Mouse (Mus musculus) kidney, embryonic 15.5 days (tissue): ENCODE data around the gene Col6a3. TPM values are rescaled to one million over a fixed set of nuclear protein-coding genes. Genes with fewer than 3 reads are reported as not detected.

ENCODE experiments used
- ATAC-seq: fragments of 200-750 bp; cut with Nextera tagmentation; replicated peaks from 2 replicates; pipeline ENCODE4 v1.8.0; 2017; ENCODE audit warnings: moderate TSS enrichment; ENCODE audit not compliant: low FRiP score
- H3K27ac ChIP-seq: fragments of 300-500 bp; sonication (generic); 2 replicates; pipeline ENCODE4 v1.5.1; 2015; ENCODE audit warnings: mild to moderate bottlenecking, inconsistent platforms
- H3K27me3 ChIP-seq: fragments of 300-500 bp; sonication (generic); 2 replicates; pipeline ENCODE4 v1.6.1; 2015; ENCODE audit warnings: inconsistent platforms
- H3K36me3 ChIP-seq: fragments of 300-500 bp; sonication (generic); 2 replicates; pipeline ENCODE4 v1.6.1; 2015; ENCODE audit warnings: inconsistent platforms
- H3K4me1 ChIP-seq: fragments of 300-500 bp; sonication (generic); 2 replicates; pipeline ENCODE4 v1.6.1; 2015; ENCODE audit warnings: inconsistent platforms
- H3K4me2 ChIP-seq: fragments of 300-500 bp; sonication (generic); 2 replicates; pipeline ENCODE4 v1.6.1; 2015; ENCODE audit warnings: moderate library complexity, mild to moderate bottlenecking, inconsistent platforms
- H3K4me3 ChIP-seq: fragments of 300-500 bp; sonication (generic); replicated peaks from 2 replicates; pipeline ENCODE4 v1.5.1; 2015; ENCODE audit warnings: mild to moderate bottlenecking, inconsistent platforms
- H3K9ac ChIP-seq: fragments of 300-500 bp; sonication (generic); 2 replicates; pipeline ENCODE4 v1.6.1; 2015; ENCODE audit warnings: mild to moderate bottlenecking, inconsistent platforms
- H3K9me3 ChIP-seq: fragments of 300-500 bp; sonication (generic); replicated peaks from 2 replicates; pipeline ENCODE4 v1.6.1; 2016; ENCODE audit warnings: inconsistent platforms
- WGBS: fragments of 180-500 bp; shearing (Covaris S2); methylation state at CpG from one replicate; pipeline ENCODE4 v1.1.7; 2015; ENCODE audit warnings: mixed read lengths; 5-methylcytosine and 5-hydroxymethylcytosine counted together
- polyA plus RNA-seq: library from polyadenylated mRNA; unstranded; fragments of >200 nt; fragmentation: Nextera tagmentation; extraction: Ambion mirVana; gene quantifications from 2 replicates; pipeline ENCODE4 v1.2.1, GENCODE M21; 2015

Gene Col6a3
- polyA plus RNA-seq, 1 experiment from 2014 or later: 39.0 TPM

DNA sequence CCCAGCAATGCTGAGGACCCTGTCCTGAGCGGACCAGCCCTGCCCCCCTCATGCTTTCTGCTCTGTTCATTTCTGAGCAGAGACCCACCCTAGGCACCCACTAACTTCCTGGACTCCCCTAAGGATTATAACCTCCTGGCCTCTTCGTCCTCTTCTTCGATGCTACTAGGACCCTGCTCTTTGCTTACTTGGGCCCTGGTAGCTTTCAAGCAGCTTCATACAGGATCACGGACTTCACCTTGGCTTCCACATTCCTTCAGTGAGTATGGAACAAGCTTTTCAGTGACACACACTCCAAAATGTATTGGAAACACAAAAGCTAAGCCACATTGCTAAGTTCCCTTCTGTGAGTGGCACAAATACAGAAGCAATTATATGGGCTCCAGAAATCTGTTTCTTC lies 52.8 kb downstream of the Col6a3 start:
- 88% methylated on average over 4 of the region's 4 CpGs for WGBS
- no peak for ATAC-seq
- Histone ChIP-seq H3K4me1 (no peaks in the 10 kb centered on the region), H3K4me3 (no peak overlapping the region), H3K9ac (no peak overlapping the region), H3K36me3 (peaks cover 14% of the 10 kb centered on the region), H3K9me3 (no peaks in the 10 kb centered on the region), H3K27me3 (no peaks in the 10 kb centered on the region), H3K27ac (no peak overlapping the region), H3K4me2 (no peak overlapping the region)

DNA sequence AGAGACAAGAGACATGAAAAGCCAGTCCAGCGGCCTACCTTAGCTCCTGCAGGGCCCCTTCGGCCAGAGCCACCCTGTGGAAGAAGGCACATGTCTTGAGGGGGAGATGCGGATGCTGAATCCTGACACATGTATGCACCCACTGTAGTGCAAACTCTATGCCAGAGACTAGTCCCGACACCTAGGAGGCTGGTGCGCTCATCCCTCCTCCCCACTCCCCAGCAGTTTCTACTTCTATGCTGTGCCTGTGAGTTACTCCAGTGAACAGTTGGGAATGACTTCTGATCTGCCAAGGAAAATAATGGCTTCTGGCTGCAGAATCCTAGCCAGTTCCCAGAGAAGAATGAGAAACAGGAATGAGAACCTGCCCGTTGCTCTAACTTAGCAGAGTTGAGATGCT lies 54.3 kb downstream of the Col6a3 start:
- 88% methylated on average over 6 of the region's 6 CpGs for WGBS
- no peaks in the 10 kb centered on the region for H3K27me3 ChIP-seq
- no peak overlapping the region for H3K4me3 ChIP-seq
- no peak overlapping the region for H3K4me2 ChIP-seq
- H3K9me3 ChIP-seq: no peaks in the 10 kb centered on the region
- ATAC-seq: no peak
- H3K27ac ChIP-seq: no peak overlapping the region
- peaks cover 14% of the 10 kb centered on the region for H3K36me3 ChIP-seq
- H3K9ac ChIP-seq: no peak overlapping the region
- H3K4me1 ChIP-seq: no peaks in the 10 kb centered on the region

DNA sequence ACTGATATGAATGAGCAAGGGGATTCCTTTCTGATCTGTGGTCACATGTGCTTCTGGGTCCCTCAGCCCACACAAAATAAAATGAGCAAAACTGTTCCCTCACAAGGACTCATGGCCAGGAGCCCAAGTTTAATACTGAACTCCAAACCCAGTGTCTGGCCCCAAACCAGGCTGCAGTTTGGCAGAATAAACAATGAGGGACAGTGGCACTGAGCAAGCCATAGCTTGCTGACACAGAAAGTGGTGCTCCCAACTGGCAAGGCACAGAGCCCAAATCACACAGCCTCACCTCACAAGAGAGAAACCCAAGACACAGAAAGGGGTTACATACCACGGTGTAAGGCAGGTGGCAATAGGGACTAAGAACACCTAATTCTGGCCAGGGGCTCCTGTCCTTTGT lies 63.3 kb downstream of the Col6a3 start:
- H3K27me3 ChIP-seq: no peaks in the 10 kb centered on the region
- 89% methylated on average over 1 of the region's 1 CpGs for WGBS
- no peaks in the 10 kb centered on the region for H3K9me3 ChIP-seq
- no peak overlapping the region for H3K9ac ChIP-seq
- no peak overlapping the region for H3K27ac ChIP-seq
- no peak overlapping the region for H3K4me3 ChIP-seq
- H3K4me2 ChIP-seq: no peak overlapping the region
- H3K36me3 ChIP-seq: peaks cover 20% of the 10 kb centered on the region; the same call in 1 of the 2 replicates
- H3K4me1 ChIP-seq: peaks cover 5% of the 10 kb centered on the region
- ATAC-seq: no peak

DNA sequence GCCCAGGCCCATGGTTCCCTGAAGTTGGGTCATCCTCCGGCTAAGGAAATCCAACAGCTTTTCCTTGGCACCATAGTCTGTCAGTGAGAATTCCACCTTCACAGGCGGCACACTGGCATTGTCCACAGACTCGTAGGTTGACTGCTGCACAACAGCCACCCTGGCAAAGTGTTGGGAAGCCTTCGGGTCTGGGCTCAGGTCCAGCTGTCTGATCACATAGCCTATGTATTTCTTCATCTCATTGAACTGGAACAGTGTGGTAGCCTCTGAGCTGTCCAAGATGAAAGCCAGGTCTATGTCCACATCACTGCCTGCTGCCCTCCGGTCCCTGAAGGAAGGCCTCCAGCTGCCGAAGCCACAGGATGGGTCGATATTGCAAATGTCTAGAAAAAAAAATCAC lies 64.7 kb downstream of the Col6a3 start:
- Histone ChIP-seq H3K4me1 (peaks cover 9% of the 10 kb centered on the region), H3K27me3 (no peaks in the 10 kb centered on the region), H3K4me2 (no peak overlapping the region), H3K27ac (no peak overlapping the region), H3K36me3 (peaks cover 20% of the 10 kb centered on the region; the same call in 1 of the 2 replicates), H3K4me3 (no peak overlapping the region), H3K9ac (no peak overlapping the region), H3K9me3 (no peaks in the 10 kb centered on the region)
- 93% methylated on average over 7 of the region's 7 CpGs for WGBS
- ATAC-seq: no peak

DNA sequence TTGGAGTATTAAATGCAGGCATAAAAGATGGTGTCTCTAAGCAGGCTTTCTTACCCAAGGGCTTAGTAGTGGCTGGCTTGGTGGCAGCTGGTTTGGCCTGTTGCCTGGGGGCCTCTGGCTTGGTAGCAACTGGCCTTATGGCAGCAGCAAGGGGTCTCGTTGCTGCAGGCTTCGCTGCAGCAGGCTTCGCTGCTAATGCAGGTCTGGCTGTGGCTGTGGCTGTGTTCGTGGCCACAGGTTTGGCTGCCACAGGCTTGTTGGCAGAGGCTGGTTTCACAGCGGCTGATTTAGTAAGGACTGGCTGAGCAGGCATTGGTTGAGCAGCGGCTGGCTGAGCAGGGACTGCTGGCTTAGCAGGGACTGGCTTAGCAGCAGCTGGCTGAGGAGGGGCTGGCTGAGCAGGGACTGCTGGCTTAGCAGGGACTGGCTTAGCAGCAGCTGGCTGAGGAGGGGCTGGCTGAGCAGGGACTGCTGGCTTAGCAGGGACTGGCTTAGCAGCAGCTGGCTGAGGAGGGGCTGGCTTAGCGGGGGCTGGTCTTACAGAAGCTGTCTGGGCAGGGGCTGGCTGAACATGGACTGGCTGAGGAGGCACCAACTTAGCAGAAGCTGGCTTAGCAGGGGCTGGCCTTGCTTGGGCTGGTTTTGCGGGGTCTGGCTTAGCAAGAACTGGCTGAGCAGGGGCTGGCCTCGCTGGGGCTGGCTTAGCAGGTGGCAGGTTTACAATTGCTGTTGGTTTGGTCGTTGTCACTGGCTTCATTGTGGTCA lies 68.1 kb downstream of the Col6a3 start:
- H3K36me3 ChIP-seq: peaks cover 16% of the 10 kb centered on the region
- ATAC-seq: peak; percentile 95
- no peak overlapping the region for H3K9ac ChIP-seq
- H3K4me1 ChIP-seq: peaks cover 9% of the 10 kb centered on the region
- no peaks in the 10 kb centered on the region for H3K27me3 ChIP-seq
- H3K4me3 ChIP-seq: no peak overlapping the region
- no peaks in the 10 kb centered on the region for H3K9me3 ChIP-seq
- 17% methylated on average over 10 of the region's 10 CpGs for WGBS
- H3K4me2 ChIP-seq: peak overlapping the region; percentile 42
- peak overlapping the region; percentile 72 for H3K27ac ChIP-seq

DNA sequence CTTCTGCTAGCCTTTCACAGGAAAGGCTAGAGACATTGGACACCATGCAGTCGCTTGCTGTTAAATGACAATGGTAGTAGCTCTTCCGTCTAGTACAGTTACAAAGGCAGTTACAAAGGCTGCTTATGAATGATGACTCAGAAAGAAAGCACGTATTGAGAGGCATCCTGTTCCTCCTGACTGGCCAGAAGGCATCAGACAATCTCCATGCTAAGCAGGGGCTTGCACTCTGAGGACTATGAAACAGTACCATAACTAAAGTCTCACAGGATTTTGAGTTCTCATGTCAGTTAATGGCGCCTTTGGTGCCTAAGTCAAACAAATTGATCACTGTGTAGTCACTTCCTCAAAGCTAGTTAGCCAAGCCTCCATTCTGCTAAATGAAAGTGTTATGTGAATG lies 72.6 kb downstream of the Col6a3 start:
- Histone ChIP-seq H3K27me3 (no peaks in the 10 kb centered on the region), H3K9ac (no peak overlapping the region), H3K4me2 (no peak overlapping the region), H3K4me3 (no peak overlapping the region), H3K4me1 (peaks cover 9% of the 10 kb centered on the region), H3K36me3 (peaks cover 6% of the 10 kb centered on the region), H3K9me3 (no peaks in the 10 kb centered on the region), H3K27ac (no peak overlapping the region)
- ATAC-seq: no peak
- 72% methylated on average over 4 of the region's 4 CpGs for WGBS

DNA sequence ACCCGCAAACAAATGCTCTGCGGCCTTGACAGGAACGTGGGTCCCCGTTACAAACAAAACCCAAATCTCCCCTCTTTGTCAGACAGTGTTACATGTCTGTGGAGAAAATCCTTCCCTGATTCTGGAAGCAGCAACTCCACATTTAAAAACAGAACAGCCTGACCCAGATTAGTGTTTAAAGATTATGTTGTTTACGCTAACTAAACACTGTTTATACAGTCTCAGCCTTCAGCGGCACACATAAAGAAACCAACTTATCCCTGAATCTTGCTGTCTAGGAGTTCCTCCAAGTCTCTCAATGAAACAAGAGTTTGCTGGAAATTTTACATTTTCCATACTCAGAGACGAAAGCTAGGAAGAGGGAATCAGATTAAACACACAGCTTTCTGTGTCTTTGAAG lies 73.7 kb downstream of the Col6a3 start:
- H3K27me3 ChIP-seq: no peaks in the 10 kb centered on the region
- no peak overlapping the region for H3K4me2 ChIP-seq
- H3K4me3 ChIP-seq: no peak overlapping the region
- H3K9ac ChIP-seq: no peak overlapping the region
- peaks cover 6% of the 10 kb centered on the region for H3K36me3 ChIP-seq
- no peaks in the 10 kb centered on the region for H3K9me3 ChIP-seq
- no peak overlapping the region for H3K27ac ChIP-seq
- no peak for ATAC-seq
- WGBS: 85% methylated on average over 7 of the region's 7 CpGs
- no peaks in the 10 kb centered on the region for H3K4me1 ChIP-seq

DNA sequence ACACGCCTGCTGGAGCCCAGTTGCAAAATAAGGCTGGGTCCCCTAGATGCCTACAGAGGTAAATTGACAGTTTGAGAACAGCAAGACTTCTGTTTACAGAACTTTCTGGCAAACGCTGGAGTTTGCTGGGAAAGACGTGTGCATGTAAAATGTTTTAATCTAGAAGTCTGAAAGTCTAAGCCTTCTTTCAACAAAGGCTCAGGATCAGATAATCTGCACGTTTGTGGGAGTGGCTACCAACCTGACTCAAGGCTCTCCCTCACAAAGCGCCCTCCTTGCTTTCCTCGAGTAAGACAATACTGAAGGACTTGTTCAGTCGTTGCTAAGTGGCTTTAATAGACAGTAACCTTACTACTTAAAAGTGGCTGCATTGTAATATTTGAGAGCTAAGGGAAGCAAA lies 74.5 kb downstream of the Col6a3 start:
- WGBS: 57% methylated on average over 7 of the region's 7 CpGs
- H3K4me3 ChIP-seq: no peak overlapping the region
- no peak overlapping the region for H3K27ac ChIP-seq
- H3K9ac ChIP-seq: no peak overlapping the region
- H3K4me1 ChIP-seq: no peaks in the 10 kb centered on the region
- no peak overlapping the region for H3K4me2 ChIP-seq
- H3K27me3 ChIP-seq: no peaks in the 10 kb centered on the region
- H3K9me3 ChIP-seq: no peaks in the 10 kb centered on the region
- ATAC-seq: no peak
- H3K36me3 ChIP-seq: peaks cover 6% of the 10 kb centered on the region

DNA sequence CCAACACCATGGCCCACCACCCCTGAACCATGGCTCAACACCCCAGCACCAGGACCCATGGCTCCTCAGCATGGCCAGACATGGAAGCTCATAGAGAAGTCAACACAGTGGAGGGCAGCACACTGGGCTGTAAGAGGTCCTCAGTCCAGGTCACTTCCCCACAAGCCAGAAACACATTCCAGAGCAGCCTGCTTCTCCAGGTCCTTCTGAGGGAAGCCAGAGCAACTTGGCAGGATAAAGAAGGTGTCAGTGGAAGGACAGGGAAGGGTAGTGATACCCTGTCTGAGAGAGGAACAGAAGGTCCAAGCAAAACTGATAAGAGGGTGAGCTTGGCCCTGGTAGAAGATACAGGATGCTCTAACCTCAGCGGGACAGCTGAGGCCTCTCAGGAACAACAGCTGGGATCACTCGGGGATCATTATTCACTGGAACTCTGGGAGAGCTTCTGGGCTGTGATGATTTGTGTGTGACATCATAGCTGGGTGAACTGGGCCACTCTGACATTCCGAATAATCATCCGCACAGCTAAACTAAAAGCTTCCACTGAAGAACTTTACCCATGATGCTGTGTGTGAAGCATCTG lies 85.6 kb downstream of the Col6a3 start:
- peaks cover 16% of the 10 kb centered on the region; the same call in 1 of the 2 replicates for H3K4me1 ChIP-seq
- H3K27ac ChIP-seq: peak overlapping the region; percentile 62
- H3K27me3 ChIP-seq: no peaks in the 10 kb centered on the region
- H3K4me2 ChIP-seq: no peak overlapping the region
- H3K9ac ChIP-seq: no peak overlapping the region
- peak; percentile 64; the same call in 1 of the 2 replicates for ATAC-seq
- H3K4me3 ChIP-seq: no peak overlapping the region
- H3K9me3 ChIP-seq: no peaks in the 10 kb centered on the region
- no peaks in the 10 kb centered on the region for H3K36me3 ChIP-seq
- WGBS: 42% methylated on average over 4 of the region's 4 CpGs

DNA sequence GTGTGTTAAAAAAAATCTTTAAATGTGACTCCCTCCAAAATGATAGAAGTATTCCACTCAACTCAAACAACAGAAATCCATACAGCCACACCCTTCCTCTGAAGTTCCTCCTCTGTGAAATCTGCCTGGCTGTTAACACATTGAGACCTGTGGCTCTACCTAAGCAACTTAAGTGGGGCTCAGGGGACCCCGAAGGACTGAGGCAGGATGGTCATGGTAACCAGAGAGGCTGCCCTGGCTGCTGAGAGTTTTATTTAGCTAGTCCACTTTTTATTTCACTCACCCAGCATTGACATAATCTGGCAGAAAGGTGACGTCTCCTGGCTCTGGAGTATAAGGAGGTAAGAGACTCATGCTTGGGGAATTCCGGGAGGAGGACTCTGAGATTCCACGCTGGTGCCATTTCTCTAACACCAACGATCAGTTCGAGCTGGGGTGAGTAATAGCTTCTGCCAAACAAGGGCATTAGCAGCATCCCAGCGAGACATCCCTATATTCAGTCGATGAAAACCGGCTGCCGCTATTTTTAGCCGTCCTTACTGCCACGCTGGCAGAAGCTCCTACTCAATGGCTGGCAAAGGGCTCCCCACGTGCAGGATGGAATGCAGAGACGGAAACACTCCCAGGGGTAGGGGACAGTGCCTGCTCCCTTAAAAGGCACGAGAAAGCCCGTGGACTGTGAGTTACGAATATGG lies 89.8 kb downstream of the Col6a3 start:
- no peak for ATAC-seq
- Histone ChIP-seq H3K27ac (no peak overlapping the region), H3K9ac (no peak overlapping the region), H3K4me3 (no peak overlapping the region), H3K4me2 (no peak overlapping the region), H3K9me3 (no peaks in the 10 kb centered on the region), H3K4me1 (peaks cover 15% of the 10 kb centered on the region; the same call in 1 of the 2 replicates), H3K36me3 (no peaks in the 10 kb centered on the region), H3K27me3 (no peaks in the 10 kb centered on the region)
- WGBS: 50% methylated on average over 17 of the region's 17 CpGs

DNA sequence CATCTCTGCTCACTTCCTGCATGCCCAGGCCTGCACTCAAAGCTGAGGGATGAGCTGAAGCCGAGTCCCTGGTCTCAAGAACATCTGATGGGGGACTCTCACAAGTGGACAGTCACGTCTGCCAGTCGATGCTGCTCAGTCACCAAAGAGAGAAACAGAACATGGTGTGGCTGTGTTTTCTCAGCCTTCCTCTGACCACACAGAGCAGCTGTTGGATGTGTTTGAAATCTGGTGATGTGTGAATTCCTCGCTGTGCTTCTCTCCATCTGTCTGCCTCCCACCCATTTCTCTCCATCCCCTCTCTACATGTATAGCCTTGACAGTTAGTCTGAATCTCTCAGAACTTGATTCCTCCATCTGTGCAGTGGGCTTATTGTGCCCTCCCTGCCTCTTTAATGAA lies 92.5 kb downstream of the Col6a3 start:
- Histone ChIP-seq H3K4me2 (no peak overlapping the region), H3K27me3 (no peaks in the 10 kb centered on the region), H3K4me1 (peaks cover 5% of the 10 kb centered on the region; the same call in 1 of the 2 replicates), H3K4me3 (no peak overlapping the region), H3K36me3 (no peaks in the 10 kb centered on the region), H3K9ac (no peak overlapping the region), H3K27ac (no peak overlapping the region), H3K9me3 (no peaks in the 10 kb centered on the region)
- no peak for ATAC-seq
- 67% methylated on average over 4 of the region's 4 CpGs for WGBS

DNA sequence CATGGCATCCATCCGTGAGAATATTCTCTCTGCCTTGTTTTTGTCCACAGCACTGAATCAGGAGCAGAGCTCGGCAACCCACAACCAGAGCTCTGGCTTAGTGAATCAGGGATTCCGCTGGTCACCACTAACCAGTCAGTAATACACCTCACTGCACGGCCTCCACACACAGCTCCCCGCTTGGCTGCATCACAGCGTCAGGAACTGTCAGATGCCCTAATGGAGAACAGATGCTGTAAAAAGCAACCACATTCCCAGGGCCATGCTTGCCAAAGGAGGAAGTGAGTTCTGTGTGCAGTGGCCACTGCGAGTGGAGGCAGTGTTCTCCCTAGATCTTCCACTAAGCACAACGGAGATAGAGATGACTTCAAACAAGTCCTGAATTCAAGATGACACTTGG lies 93.6 kb downstream of the Col6a3 start:
- WGBS: 31% methylated on average over 8 of the region's 8 CpGs
- no peak overlapping the region for H3K4me2 ChIP-seq
- no peak overlapping the region for H3K9ac ChIP-seq
- no peaks in the 10 kb centered on the region for H3K36me3 ChIP-seq
- 0 out of 2 replicates have a peak, but pooled peaks have one; percentile 49 for ATAC-seq
- peaks cover 10% of the 10 kb centered on the region for H3K4me1 ChIP-seq
- H3K27ac ChIP-seq: no peak overlapping the region
- no peaks in the 10 kb centered on the region for H3K9me3 ChIP-seq
- H3K27me3 ChIP-seq: no peaks in the 10 kb centered on the region
- no peak overlapping the region for H3K4me3 ChIP-seq
